Mouse (Mus musculus): ENCODE data around the gene Aldh3b1. TPM values are rescaled to one million over a fixed set of nuclear protein-coding genes. Genes with fewer than 3 reads are reported as not detected.
A peak's percentile ranks its signal among the peaks of the same experiment; 100 is the strongest.

Gene Aldh3b1
- total and polyA plus RNA-seq, 2 experiments from 2014 or later, result 4.1 to 4.2 TPM

GRCm38 (mm10) chr19:3905261-3905969 is 24.2 kb downstream of the Aldh3b1 start:
- ATAC-seq (no peak), DNase-seq (no peak)
- Histone ChIP-seq H3K27ac (ENCODE audit: low read depth, low read length) (no peak overlapping the region), H3K27me3 (ENCODE audit: insufficient read depth, low read length) (no peaks in the 10 kb centered on the region), H3K4me3 (ENCODE audit: low read depth, low read length) (no peak overlapping the region), H3K36me3 (ENCODE audit: insufficient read depth) (peaks cover 28% of the 10 kb centered on the region), H3K4me2 (ENCODE audit: low read depth) (peak overlapping the region; percentile 8; the same call in 1 of the 2 replicates), H3K9ac (no peak overlapping the region), H3K4me1 (ENCODE audit: insufficient read depth) (0 out of 2 replicates have a peak, but pooled peaks cover 3% of the 10 kb centered on the region), H3K9me3 (ENCODE audit: low read length) (no peaks in the 10 kb centered on the region)
- 67% methylated on average over 6 of the region's 6 CpGs for WGBS
- no peak for TF ChIP-seq CTCF (IDR thresholded peaks at IDR 0.05; ENCODE audit: low read depth)

GRCm38 (mm10) chr19:3904363-3904675 is 25.3 kb downstream of the Aldh3b1 start:
- Histone ChIP-seq H3K9ac (no peak overlapping the region), H3K4me1 (ENCODE audit: insufficient read depth) (0 out of 2 replicates have a peak, but pooled peaks cover 3% of the 10 kb centered on the region), H3K4me3 (ENCODE audit: low read depth, low read length) (no peak overlapping the region), H3K9me3 (ENCODE audit: low read length) (no peaks in the 10 kb centered on the region), H3K27ac (ENCODE audit: low read depth, low read length) (no peak overlapping the region), H3K27me3 (ENCODE audit: insufficient read depth, low read length) (no peaks in the 10 kb centered on the region), H3K4me2 (ENCODE audit: low read depth) (no peak overlapping the region), H3K36me3 (ENCODE audit: insufficient read depth) (peaks cover 18% of the 10 kb centered on the region; the same call in 1 of the 2 replicates)
- DNase-seq, result no peak
- no peak for TF ChIP-seq CTCF (IDR thresholded peaks at IDR 0.05; ENCODE audit: low read depth)
- ATAC-seq, result no peak
- WGBS, result 61% methylated on average over 10 of the region's 10 CpGs

GRCm38 (mm10) chr19:3903648-3904362 is 25.8 kb downstream of the Aldh3b1 start:
- TF ChIP-seq CTCF (IDR thresholded peaks at IDR 0.05; ENCODE audit: low read depth), result no peak
- H3K36me3 ChIP-seq (ENCODE audit: insufficient read depth), result peaks cover 13% of the 10 kb centered on the region; the same call in 1 of the 2 replicates
- DNase-seq (no peak), ATAC-seq (no peak)
- H3K4me3 ChIP-seq (ENCODE audit: low read depth, low read length), result no peak overlapping the region
- no peaks in the 10 kb centered on the region for H3K9me3 ChIP-seq (ENCODE audit: low read length)
- WGBS, result 70% methylated on average over 25 of the region's 25 CpGs
- no peak overlapping the region for H3K4me2 ChIP-seq (ENCODE audit: low read depth)
- H3K4me1 ChIP-seq (ENCODE audit: insufficient read depth), result 0 out of 2 replicates have a peak, but pooled peaks cover 3% of the 10 kb centered on the region
- no peaks in the 10 kb centered on the region for H3K27me3 ChIP-seq (ENCODE audit: insufficient read depth, low read length)
- no peak overlapping the region for H3K27ac ChIP-seq (ENCODE audit: low read depth, low read length)
- no peak overlapping the region for H3K9ac ChIP-seq

- Histone ChIP-seq H3K27ac (ENCODE audit: low read depth, low read length) (no peak overlapping the region), H3K9me3 (ENCODE audit: low read length) (no peaks in the 10 kb centered on the region), H3K36me3 (ENCODE audit: insufficient read depth) (peaks cover 6% of the 10 kb centered on the region; the same call in 1 of the 2 replicates), H3K4me1 (ENCODE audit: insufficient read depth) (0 out of 2 replicates have a peak, but pooled peaks cover 3% of the 10 kb centered on the region), H3K4me2 (ENCODE audit: low read depth) (no peak overlapping the region), H3K4me3 (ENCODE audit: low read depth, low read length) (no peak overlapping the region), H3K9ac (no peak overlapping the region), H3K27me3 (ENCODE audit: insufficient read depth, low read length) (no peaks in the 10 kb centered on the region)
- no peak for TF ChIP-seq CTCF (IDR thresholded peaks at IDR 0.05; ENCODE audit: low read depth)
- no peak for ATAC-seq
- DNase-seq, result no peak
- WGBS, result 77% methylated on average over 12 of the region's 12 CpGs
These were observed 26.6 kb downstream of the Aldh3b1 start for GRCm38 (mm10) chr19:3902966-3903365.

GRCm38 (mm10) chr19:3899618-3900017 is 30.0 kb downstream of the Aldh3b1 start:
- no peaks in the 10 kb centered on the region for H3K27me3 ChIP-seq (ENCODE audit: insufficient read depth, low read length)
- no peak for TF ChIP-seq CTCF (IDR thresholded peaks at IDR 0.05; ENCODE audit: low read depth)
- H3K4me2 ChIP-seq (ENCODE audit: low read depth), result no peak overlapping the region
- 92% methylated on average over 4 of the region's 4 CpGs for WGBS
- no peak overlapping the region for H3K27ac ChIP-seq (ENCODE audit: low read depth, low read length)
- no peak overlapping the region for H3K9ac ChIP-seq
- H3K4me3 ChIP-seq (ENCODE audit: low read depth, low read length), result no peak overlapping the region
- ATAC-seq, result no peak
- H3K4me1 ChIP-seq (ENCODE audit: insufficient read depth), result no peaks in the 10 kb centered on the region
- H3K9me3 ChIP-seq (ENCODE audit: low read length), result no peaks in the 10 kb centered on the region
- DNase-seq, result no peak
- H3K36me3 ChIP-seq (ENCODE audit: insufficient read depth), result peaks cover 31% of the 10 kb centered on the region; the same call in 1 of the 2 replicates

- Histone ChIP-seq H3K9me3 (ENCODE audit: low read length) (no peaks in the 10 kb centered on the region), H3K4me2 (ENCODE audit: low read depth) (no peak overlapping the region), H3K27me3 (ENCODE audit: insufficient read depth, low read length) (no peaks in the 10 kb centered on the region), H3K4me1 (ENCODE audit: insufficient read depth) (no peaks in the 10 kb centered on the region), H3K27ac (ENCODE audit: low read depth, low read length) (no peak overlapping the region), H3K9ac (no peak overlapping the region), H3K36me3 (ENCODE audit: insufficient read depth) (peaks cover 36% of the 10 kb centered on the region), H3K4me3 (ENCODE audit: low read depth, low read length) (no peak overlapping the region)
- 84% methylated on average over 7 of the region's 7 CpGs for WGBS
- DNase-seq (no peak), ATAC-seq (no peak)
- TF ChIP-seq CTCF (IDR thresholded peaks at IDR 0.05; ENCODE audit: low read depth), result no peak
These were observed 30.7 kb downstream of the Aldh3b1 start for GRCm38 (mm10) chr19:3898952-3899351.

- H3K36me3 ChIP-seq (ENCODE audit: insufficient read depth), result peaks cover 49% of the 10 kb centered on the region
- no peaks in the 10 kb centered on the region for H3K4me1 ChIP-seq (ENCODE audit: insufficient read depth)
- ATAC-seq, result no peak
- 95% methylated on average over 5 of the region's 5 CpGs for WGBS
- no peak overlapping the region for H3K9ac ChIP-seq
- DNase-seq, result no peak
- H3K27me3 ChIP-seq (ENCODE audit: insufficient read depth, low read length), result no peaks in the 10 kb centered on the region
- no peaks in the 10 kb centered on the region for H3K9me3 ChIP-seq (ENCODE audit: low read length)
- H3K4me2 ChIP-seq (ENCODE audit: low read depth), result no peak overlapping the region
- no peak overlapping the region for H3K4me3 ChIP-seq (ENCODE audit: low read depth, low read length)
- no peak for TF ChIP-seq CTCF (IDR thresholded peaks at IDR 0.05; ENCODE audit: low read depth)
- no peak overlapping the region for H3K27ac ChIP-seq (ENCODE audit: low read depth, low read length)
These were observed 32.1 kb downstream of the Aldh3b1 start for GRCm38 (mm10) chr19:3897557-3897956.

All from forebrain, postnatal 0 days (tissue).